Mouse (Mus musculus): Measurements from ENCODE around the gene Ankrd63. TPM values are rescaled to one million over a fixed set of nuclear protein-coding genes. Genes with fewer than 3 reads are reported as not detected.

Ankrd63 gene
- polyA plus RNA-seq, 1 experiment from 2014 or later = 0.11 TPM

- Histone ChIP-seq H3K4me2 (replicated peaks; ENCODE audit: low read depth) (no peak overlapping the region), H3K4me3 (ENCODE audit: low read depth, low read length) (no peak overlapping the region), H3K9ac (ENCODE audit: low read length) (no peak overlapping the region), H3K27me3 (ENCODE audit: control insufficient read depth, insufficient read depth, low read length) (peaks cover 5% of the 10 kb centered on the region; the same call in 1 of the 2 replicates), H3K9me3 (ENCODE audit: control insufficient read depth, low read length) (no peaks in the 10 kb centered on the region), H3K27ac (replicated peaks) (no peak overlapping the region), H3K36me3 (ENCODE audit: control insufficient read depth, insufficient read depth, low read length) (no peaks in the 10 kb centered on the region), H3K4me1 (replicated peaks; ENCODE audit: control insufficient read depth, insufficient read depth) (peaks cover 4% of the 10 kb centered on the region; the same call in 1 of the 2 replicates)
- ATAC-seq (ENCODE audit: low FRiP score, low TSS enrichment) (no peak), DNase-seq (ENCODE audit: low spot score) (no peak)
- WGBS = 70% methylated on average over 3 of the region's 3 CpGs
- TF ChIP-seq CTCF (IDR thresholded peaks at IDR 0.05; ENCODE audit: low read depth) (no peak), EP300 (optimal IDR thresholded peaks at IDR 0.05) (no peak)
Observed at GRCm38 (mm10) chr2:118679577-118679976, 24.2 kb downstream of the Ankrd63 start.

- TF ChIP-seq EP300 (optimal IDR thresholded peaks at IDR 0.05) (no peak), CTCF (IDR thresholded peaks at IDR 0.05; ENCODE audit: low read depth) (no peak)
- 23% methylated on average over 4 of the region's 4 CpGs for WGBS
- peak overlapping the region; percentile 63 for H3K27ac ChIP-seq (replicated peaks)
- ATAC-seq (ENCODE audit: low FRiP score, low TSS enrichment) (peak; percentile 43), DNase-seq (ENCODE audit: low spot score) (peak; percentile 61)
- no peaks in the 10 kb centered on the region for H3K36me3 ChIP-seq (ENCODE audit: control insufficient read depth, insufficient read depth, low read length)
- peaks cover 4% of the 10 kb centered on the region; the same call in 1 of the 2 replicates for H3K4me1 ChIP-seq (replicated peaks; ENCODE audit: control insufficient read depth, insufficient read depth)
- H3K4me2 ChIP-seq (replicated peaks; ENCODE audit: low read depth) = peak overlapping the region; percentile 89
- H3K9me3 ChIP-seq (ENCODE audit: control insufficient read depth, low read length) = no peaks in the 10 kb centered on the region
- peak overlapping the region; percentile 66; the same call in 1 of the 2 replicates for H3K9ac ChIP-seq (ENCODE audit: low read length)
- H3K27me3 ChIP-seq (ENCODE audit: control insufficient read depth, insufficient read depth, low read length) = peaks cover 5% of the 10 kb centered on the region; the same call in 1 of the 2 replicates
- H3K4me3 ChIP-seq (ENCODE audit: low read depth, low read length) = peak overlapping the region; percentile 54
Observed at GRCm38 (mm10) chr2:118677817-118678216, 25.9 kb downstream of the Ankrd63 start.

GRCm38 (mm10) chr2:118676839-118677741 is 26.7 kb downstream of the Ankrd63 start:
- H3K27me3 ChIP-seq (ENCODE audit: control insufficient read depth, insufficient read depth, low read length) = peaks cover 5% of the 10 kb centered on the region; the same call in 1 of the 2 replicates
- peak; percentile 78 for DNase-seq (ENCODE audit: low spot score)

GRCm38 (mm10) chr2:118674500-118674899 is 29.3 kb downstream of the Ankrd63 start:
- H3K36me3 ChIP-seq (ENCODE audit: control insufficient read depth, insufficient read depth, low read length) = no peaks in the 10 kb centered on the region
- H3K9ac ChIP-seq (ENCODE audit: low read length) = no peak overlapping the region
- DNase-seq (ENCODE audit: low spot score) = no peak
- 14% methylated on average over 7 of the region's 7 CpGs for WGBS
- no peak overlapping the region for H3K4me3 ChIP-seq (ENCODE audit: low read depth, low read length)
- H3K4me2 ChIP-seq (replicated peaks; ENCODE audit: low read depth) = no peak overlapping the region
- H3K9me3 ChIP-seq (ENCODE audit: control insufficient read depth, low read length) = no peaks in the 10 kb centered on the region
- TF ChIP-seq CTCF (IDR thresholded peaks at IDR 0.05; ENCODE audit: low read depth) (no peak), EP300 (optimal IDR thresholded peaks at IDR 0.05) (no peak)
- H3K27ac ChIP-seq (replicated peaks) = peak overlapping the region; percentile 19; the same call in 1 of the 2 replicates
- H3K4me1 ChIP-seq (replicated peaks; ENCODE audit: control insufficient read depth, insufficient read depth) = peaks cover 4% of the 10 kb centered on the region; the same call in 1 of the 2 replicates
- no peak for ATAC-seq (ENCODE audit: low FRiP score, low TSS enrichment)
- H3K27me3 ChIP-seq (ENCODE audit: control insufficient read depth, insufficient read depth, low read length) = peaks cover 5% of the 10 kb centered on the region; the same call in 1 of the 2 replicates

More at GRCm38 (mm10) chr2:118676839-118677741, 26.7 kb downstream of the Ankrd63 start:
- ATAC-seq (ENCODE audit: low FRiP score, low TSS enrichment) = peak; percentile 72
- peak overlapping the region; percentile 89 for H3K4me2 ChIP-seq (replicated peaks; ENCODE audit: low read depth)
- under 1% methylated on average over 79 of the region's 89 CpGs for WGBS
- peak overlapping the region; percentile 63 for H3K27ac ChIP-seq (replicated peaks)
- H3K9ac ChIP-seq (ENCODE audit: low read length) = peak overlapping the region; percentile 66
- no peak for TF ChIP-seq CTCF (IDR thresholded peaks at IDR 0.05; ENCODE audit: low read depth)
- TF ChIP-seq EP300 (optimal IDR thresholded peaks at IDR 0.05) = no peak
- H3K36me3 ChIP-seq (ENCODE audit: control insufficient read depth, insufficient read depth, low read length) = no peaks in the 10 kb centered on the region
- peak overlapping the region; percentile 54 for H3K4me3 ChIP-seq (ENCODE audit: low read depth, low read length)
- H3K9me3 ChIP-seq (ENCODE audit: control insufficient read depth, low read length) = no peaks in the 10 kb centered on the region
- H3K4me1 ChIP-seq (replicated peaks; ENCODE audit: control insufficient read depth, insufficient read depth) = peaks cover 4% of the 10 kb centered on the region; the same call in 1 of the 2 replicates

- no peaks in the 10 kb centered on the region for H3K36me3 ChIP-seq (ENCODE audit: control insufficient read depth, insufficient read depth, low read length)
- H3K4me3 ChIP-seq (ENCODE audit: low read depth, low read length) = no peak overlapping the region
- H3K4me1 ChIP-seq (replicated peaks; ENCODE audit: control insufficient read depth, insufficient read depth) = peaks cover 4% of the 10 kb centered on the region; the same call in 1 of the 2 replicates
- peaks cover 5% of the 10 kb centered on the region; the same call in 1 of the 2 replicates for H3K27me3 ChIP-seq (ENCODE audit: control insufficient read depth, insufficient read depth, low read length)
- ATAC-seq (ENCODE audit: low FRiP score, low TSS enrichment) = no peak
- 30% methylated on average over 15 of the region's 15 CpGs for WGBS
- H3K27ac ChIP-seq (replicated peaks) = peak overlapping the region; percentile 19; the same call in 1 of the 2 replicates
- no peaks in the 10 kb centered on the region for H3K9me3 ChIP-seq (ENCODE audit: control insufficient read depth, low read length)
- H3K4me2 ChIP-seq (replicated peaks; ENCODE audit: low read depth) = no peak overlapping the region
- no peak overlapping the region for H3K9ac ChIP-seq (ENCODE audit: low read length)
- TF ChIP-seq EP300 (optimal IDR thresholded peaks at IDR 0.05) (no peak), CTCF (IDR thresholded peaks at IDR 0.05; ENCODE audit: low read depth) (no peak)
- no peak for DNase-seq (ENCODE audit: low spot score)
Observed at GRCm38 (mm10) chr2:118673686-118674465, 29.9 kb downstream of the Ankrd63 start.

Measured in stomach, postnatal 0 days (tissue).